Comparison of ENCODE assay signal across 9 mouse cellular contexts in genomic region chr15:95802762-95803161, GRCm38 (mm10). TPM values are rescaled to one million over a fixed set of nuclear protein-coding genes. Genes with fewer than 3 reads are reported as not detected.
A peak's percentile ranks its signal among the peaks of the same experiment; 100 is the strongest.
DNase-seq lines count a peak whose midpoint lies in the region; TF ChIP-seq lines count a peak whose summit lies in the region.
"Had no signal": no experiment of that assay in that cellular context is flagged by ENCODE, and none has a peak within 500 bp of the region (broad histone marks: within the 10 kb centered on the region; RNA-seq: fewer than 3 reads in every experiment).

No protein-coding gene starts in this region.

- intact Hi-C loops in gastrocnemius, adult 2 months (cut with DNase I) = no loop called here
- intact Hi-C loops in left cerebral cortex, postnatal 4 days (cut with DNase I) = no loop called here

- no peak for TF ChIP-seq CTCF in gastrocnemius, adult 2 months (IDR thresholded peaks at IDR 0.05)

- peak overlapping the region; percentile 92 for H3K27ac ChIP-seq in gastrocnemius, adult 2 months

- peak; percentile 77 for DNase-seq in gastrocnemius, adult 18-20 months (ENCODE audit: low spot score)
- DNase-seq in gastrocnemius, postnatal 4 days (ENCODE audit: low spot score in 2 of 2) = no peak
- DNase-seq in ES-CJ7 (ENCODE audit: low read depth, low spot score) = peak; percentile 40
- peak; percentile 80 for DNase-seq in gastrocnemius, adult 2 months
- DNase-seq in kidney, postnatal 10 days = peak; percentile 57
- no peak for DNase-seq in cerebellum, postnatal 25 days
- DNase-seq in left cerebral cortex, postnatal 4 days = no peak
- no peak for DNase-seq in embryo, embryonic 10.5 days (ENCODE audit: low spot score)
- DNase-seq: thymus, adult 18-20 months had no signal

- H3K4me3 ChIP-seq in gastrocnemius, adult 2 months = peak overlapping the region; percentile 55

RNA-seq across cellular contexts. Expression of gene Ano6, which starts 12.1 kb away (rescaled TPM):
- 10 to 100 TPM; 37.9 to 45.8 TPM for total RNA-seq in gastrocnemius, adult 18-20 months (2021)
- total RNA-seq in gastrocnemius, postnatal 4 days (2021) = 10 to 100 TPM; 87.9 to 88.7 TPM
- 10 to 100 TPM; 48.6 to 51.2 TPM for total RNA-seq in gastrocnemius, adult 2 months (2021)
- total RNA-seq in left cerebral cortex, postnatal 4 days (2021) = 10 to 100 TPM; 26.9 to 27.2 TPM

Comparison
In these comparisons a context has a peak if more than half of its experiments do, and no peak if none do; other contexts are left out.
1. DNase-seq: peak in gastrocnemius, adult 18-20 months (single experiment), ES-CJ7 (single experiment), gastrocnemius, adult 2 months (single experiment) and kidney, postnatal 10 days (single experiment); none in gastrocnemius, postnatal 4 days (0 of 2), cerebellum, postnatal 25 days (0 of 2), left cerebral cortex, postnatal 4 days (single experiment) and embryo, embryonic 10.5 days (single experiment).